Mouse (Mus musculus): Measurements from ENCODE around the gene Olfr1358.
"Not testable (repeated sequence)": the region's sequence is repeated elsewhere in the genome, so short reads cannot be mapped to it uniquely, and the experiment has no call there.

DNA sequence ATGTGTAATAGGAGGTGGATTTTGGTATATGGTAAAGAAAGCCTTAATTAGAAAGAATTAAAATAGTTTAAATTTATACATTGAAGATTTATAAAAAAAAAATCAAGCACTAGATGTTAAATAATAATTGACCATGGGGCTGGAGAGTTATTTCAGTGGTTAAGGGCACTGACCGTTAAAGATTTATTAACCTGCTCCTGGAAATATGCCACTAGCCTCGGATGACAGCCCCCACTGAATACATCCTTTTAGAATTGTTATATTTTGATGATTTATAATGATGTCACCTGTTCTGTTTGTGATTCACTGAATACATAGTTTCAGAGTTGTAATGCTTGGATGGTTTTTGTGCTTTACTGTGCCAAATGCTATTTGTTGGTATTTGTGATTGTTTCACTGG is 31.9 kb upstream of the Olfr1358 start:
- TF ChIP-seq CTCF (IDR thresholded peaks at IDR 0.05; ENCODE audit: borderline replicate concordance, insufficient read depth, low read depth, low read length); POLR2A (IDR thresholded peaks at IDR 0.05; ENCODE audit: borderline replicate concordance, insufficient read depth, low read length): not testable (repeated sequence)

Data from cerebellum, adult 2 months (tissue).